Mouse (Mus musculus) T-helper 2 cell (primary cell): Measurements from ENCODE around the gene Bcl9l.

Experiments used
- in situ Hi-C: fragments of 300-600 bp; cut with MboI, MseI; formaldehyde crosslinking; loops from one replicate; pipeline ENCODE4 v1.15.1; 2025; ENCODE audit warnings: high pct_unique_total_duplicates

Bcl9l gene

DNA sequence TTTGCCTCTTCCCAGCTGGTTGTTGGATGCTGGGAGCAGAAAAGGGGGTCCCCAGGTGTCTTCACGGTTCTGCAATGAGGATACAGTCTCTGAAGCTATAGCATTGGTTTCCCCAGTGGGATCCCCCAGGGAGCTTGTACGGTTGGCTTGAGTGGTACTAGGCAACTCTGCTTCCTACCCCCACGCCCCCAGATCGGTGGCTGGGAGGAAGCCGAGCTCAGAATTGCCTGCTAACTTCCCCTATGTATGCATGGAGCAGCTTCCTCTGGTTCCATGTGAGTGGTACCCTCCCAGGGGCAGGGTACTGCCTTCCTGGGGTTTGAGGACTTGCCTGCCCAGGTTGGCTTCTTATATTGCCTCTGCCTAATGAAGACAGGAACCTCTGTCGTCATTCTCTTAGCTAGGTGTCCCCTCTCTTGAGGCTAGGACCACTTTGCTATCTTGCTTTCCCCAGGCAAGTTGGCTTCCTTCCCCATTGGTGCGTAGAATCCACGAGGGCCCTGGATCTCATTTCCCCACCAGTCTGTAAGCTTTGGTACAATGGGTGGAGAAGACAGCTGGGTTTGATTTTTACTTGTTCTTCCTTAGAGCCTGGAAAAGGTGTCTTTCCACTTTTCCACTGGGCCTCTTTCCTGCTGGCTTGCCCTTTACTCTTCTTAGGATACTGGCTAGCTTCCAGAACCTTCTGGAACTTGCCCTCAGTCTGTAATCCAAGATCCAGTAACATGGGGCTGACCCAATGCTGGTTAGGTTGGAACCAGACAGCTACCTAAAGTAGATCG, 29.5 kb downstream of the Bcl9l start:
- in situ Hi-C loops, result no loop called here

DNA sequence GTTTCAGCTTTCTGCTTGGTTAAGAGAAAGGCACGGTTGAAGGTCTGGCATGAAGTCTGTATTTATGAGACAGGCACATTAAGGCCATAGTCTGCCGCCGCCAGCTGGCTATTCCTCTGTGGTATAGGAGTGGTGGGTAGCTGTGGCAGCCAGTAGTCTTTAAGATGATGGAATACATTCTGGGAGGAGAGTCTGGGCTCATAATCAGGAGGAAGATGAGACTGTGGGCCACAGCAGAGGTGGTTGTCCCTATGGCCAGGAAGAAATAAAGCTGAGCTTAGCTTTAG, 30.0 kb downstream of the Bcl9l start:
- in situ Hi-C loops, result no loop called here

DNA sequence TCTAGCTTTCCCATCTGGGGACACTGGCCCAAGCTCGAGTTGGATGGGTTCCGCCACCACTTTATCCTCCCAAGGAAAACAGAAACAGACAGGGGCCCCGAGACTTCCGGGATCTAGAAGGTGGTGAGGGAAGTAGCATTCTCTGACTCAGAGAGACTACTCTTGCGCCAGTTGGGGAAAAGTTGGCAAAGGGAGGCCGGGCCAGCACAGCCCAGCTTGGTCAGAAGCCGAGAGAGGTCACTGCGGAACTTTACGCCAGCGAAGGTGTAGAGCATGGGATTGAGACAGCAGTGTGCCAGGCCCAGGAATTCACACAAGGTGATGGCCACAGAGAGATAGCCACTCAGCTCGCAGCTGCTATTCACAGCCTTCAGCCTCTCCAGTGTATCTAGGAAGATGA, 30.5 kb downstream of the Bcl9l start:
- in situ Hi-C loops, result no loop called here

DNA sequence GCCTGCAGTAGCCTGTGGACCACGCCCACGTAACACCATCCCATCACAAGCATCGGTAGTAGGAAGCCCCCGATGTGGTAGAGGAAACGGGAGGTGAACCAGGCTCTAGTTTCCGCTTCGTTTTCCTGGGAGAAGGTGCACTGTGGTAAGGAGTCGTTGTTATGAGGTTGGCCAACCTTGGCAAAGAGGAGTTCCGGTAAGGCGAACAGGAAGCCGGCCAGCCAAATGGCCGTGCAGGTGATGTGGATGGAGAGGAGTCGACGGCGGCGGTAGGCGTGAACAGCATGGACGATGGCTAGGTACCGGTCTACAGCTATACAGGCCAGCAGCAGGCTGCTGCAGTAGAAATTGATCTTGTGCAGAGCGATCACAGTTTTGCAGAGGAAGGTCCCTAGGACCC, 31.0 kb downstream of the Bcl9l start:
- in situ Hi-C loops, result no loop called here

DNA sequence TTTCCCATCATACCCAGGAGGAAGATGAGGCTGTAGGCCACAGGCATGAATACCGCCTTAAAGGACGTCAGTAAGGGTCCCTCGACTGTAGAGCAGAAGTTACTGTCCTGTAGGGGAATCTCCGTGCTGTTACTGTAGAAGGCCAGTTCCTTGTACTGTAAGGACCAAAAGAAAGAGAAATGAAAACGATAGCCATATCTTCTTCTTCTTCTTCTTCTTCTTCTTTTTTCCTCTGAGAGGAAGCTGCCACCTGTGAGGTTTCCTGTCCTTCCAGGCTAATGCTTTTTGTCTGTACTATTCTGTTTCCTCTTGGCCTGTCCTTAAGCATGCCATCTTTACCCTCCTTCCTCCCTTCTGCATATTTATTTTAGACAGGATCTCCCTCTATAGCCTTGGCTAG, 31.5 kb downstream of the Bcl9l start:
- in situ Hi-C loops, result no loop called here

DNA sequence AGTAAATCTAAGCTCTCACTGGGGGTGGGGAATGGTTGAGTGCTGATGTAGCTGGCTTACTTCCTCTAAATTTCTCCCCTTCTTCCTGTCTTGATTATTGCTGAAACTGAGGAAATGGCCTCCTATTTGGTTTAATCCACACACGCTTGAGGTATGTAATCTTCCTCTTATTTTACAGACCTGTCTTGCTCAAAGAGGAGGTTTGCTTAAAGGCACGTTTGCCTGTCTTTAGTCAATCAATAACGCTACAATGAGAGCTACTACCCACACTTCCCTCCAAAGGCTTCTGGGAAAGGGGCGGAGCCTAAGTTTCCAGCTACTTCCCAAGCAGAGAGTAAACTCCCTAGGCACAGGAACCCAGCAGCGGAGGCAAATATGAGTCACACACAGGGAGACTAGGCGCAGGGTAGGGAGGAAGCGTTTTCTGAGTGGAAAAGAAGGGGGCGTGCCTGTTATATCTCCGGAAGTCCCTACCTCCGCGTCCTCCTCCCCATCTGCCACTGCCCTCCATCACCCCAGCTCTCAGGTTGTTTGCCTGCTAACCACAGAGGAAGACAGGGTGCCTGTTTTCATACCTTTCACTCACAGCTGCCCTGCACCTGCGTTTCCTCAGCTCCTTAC, 32.6 kb downstream of the Bcl9l start:
- in situ Hi-C loops, result no loop called here

DNA sequence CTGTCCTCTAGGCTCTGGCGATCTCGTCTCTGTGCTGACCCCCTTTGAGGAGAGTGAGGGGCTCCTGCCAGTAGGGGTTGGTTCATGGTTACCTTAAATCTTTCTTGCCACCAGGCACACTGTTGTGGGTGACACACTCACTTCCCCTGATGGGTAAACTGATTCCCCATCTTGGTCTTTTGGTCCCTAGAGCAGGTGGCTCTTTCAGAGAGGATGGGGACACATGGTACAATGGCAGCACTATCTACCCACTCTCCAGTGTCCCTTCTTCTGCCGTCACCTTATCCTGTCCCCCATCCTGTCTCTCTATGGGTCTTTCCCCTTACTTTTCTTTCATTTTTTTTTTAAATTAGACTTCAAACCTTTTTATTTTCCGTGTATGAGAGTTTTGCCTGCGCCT, 33.3 kb downstream of the Bcl9l start:
- in situ Hi-C loops, result no loop called here

DNA sequence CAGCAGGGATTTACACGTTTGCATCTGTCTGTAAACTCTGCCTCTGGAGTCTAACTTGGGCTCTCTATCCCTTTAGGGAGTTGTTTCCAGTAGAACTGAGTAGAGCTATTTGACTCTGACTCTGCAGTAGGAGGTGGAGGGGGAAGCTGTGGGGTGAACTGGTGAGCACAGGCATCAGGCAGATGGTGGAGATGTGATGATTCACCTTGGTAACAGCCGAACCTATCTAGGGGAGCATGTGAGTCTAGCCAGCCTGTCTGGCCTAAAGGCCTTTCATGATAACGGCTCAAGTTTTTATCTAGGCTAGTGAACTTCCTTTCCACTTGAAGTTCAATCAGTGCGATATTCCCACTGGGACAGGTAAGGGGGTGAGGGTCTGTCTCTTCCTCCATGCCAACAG, 34.7 kb downstream of the Bcl9l start:
- in situ Hi-C loops, result no loop called here

DNA sequence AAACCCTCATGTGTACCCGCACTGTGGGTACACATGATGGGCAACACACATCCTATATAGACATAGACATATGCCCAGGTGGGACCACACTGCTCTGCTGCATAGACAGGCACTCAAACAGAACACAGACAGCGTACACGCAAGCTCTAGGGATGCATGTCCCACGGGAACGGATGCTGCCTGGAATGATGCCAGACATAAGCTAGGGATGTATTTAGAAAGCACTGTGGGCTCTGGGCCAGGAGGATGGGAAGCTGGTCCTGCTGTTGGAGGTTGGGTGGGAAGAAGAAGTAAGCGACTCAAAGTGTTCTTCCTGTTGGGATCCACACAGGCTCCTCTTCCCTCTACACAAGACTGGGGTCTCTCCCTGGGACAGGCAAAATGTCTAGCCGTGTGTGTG, 35.4 kb downstream of the Bcl9l start:
- in situ Hi-C loops, result no loop called here

DNA sequence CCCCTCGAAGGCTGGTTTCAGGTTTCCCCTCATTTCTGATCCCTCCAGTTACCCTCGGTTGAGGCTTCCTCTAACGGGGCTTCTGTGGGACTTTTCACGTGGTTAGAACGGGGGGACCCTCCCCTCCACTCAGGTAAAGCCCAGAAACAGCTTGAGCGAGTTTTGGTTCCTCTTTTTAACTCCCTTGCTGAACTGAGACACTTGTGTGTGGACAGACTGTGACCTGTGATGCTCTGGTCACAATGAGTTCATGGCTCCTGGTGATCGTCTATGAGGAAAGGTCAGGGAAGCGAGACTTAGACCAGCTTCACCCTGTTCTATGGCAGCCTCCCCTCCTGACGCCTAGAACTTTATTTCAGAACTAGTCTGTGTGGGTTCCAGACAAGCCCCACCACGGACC, 39.3 kb downstream of the Bcl9l start:
- in situ Hi-C loops, result no loop called here

DNA sequence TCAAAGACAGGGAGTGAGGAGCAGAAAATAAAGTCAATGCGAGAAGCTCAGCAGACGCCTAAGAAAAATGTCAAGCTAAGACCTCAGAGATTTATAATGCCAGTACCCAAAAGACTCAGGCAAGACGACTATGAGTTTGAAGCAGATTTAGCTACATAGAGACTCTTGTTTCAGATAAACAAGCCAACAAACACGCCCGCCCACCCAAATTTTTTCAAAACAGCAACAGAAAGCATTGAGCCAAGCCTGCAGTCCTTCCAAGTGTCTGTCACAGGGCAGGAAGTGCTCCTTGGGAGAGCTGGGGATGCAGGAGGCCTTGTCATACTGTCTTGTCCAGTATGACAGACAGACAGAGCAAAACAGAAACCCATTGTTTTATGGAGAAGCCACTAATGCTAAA, 41.1 kb downstream of the Bcl9l start:
- in situ Hi-C loops, result no loop called here

DNA sequence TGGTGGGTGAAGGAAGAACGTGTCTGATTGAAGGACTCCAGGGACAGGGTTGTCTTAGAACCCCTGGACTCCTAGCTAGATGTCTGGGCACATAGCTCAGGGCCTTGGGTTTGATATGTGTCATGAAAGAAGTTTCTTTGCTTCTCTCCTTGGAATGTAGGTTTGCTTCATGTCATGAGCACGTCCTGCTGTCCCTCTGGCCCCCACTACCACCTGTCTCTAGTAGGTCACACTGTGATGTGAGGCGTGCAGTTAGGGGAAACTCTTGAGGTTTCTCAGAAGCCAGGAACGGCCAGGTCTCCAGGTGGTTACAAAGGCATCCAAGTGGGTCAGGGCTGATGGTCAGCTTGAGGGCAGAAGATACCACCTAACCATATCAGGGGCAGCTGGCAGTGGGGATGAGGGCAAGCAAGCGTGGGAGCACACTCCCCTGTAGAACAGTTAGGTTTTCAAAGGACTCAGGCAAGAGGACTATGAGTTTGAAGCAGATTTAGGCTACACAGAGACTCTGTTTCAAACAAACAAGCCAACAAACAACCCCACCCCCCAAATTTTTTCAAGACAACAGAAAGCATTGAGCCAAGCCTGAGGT, 41.7 kb downstream of the Bcl9l start:
- in situ Hi-C loops, result no loop called here

DNA sequence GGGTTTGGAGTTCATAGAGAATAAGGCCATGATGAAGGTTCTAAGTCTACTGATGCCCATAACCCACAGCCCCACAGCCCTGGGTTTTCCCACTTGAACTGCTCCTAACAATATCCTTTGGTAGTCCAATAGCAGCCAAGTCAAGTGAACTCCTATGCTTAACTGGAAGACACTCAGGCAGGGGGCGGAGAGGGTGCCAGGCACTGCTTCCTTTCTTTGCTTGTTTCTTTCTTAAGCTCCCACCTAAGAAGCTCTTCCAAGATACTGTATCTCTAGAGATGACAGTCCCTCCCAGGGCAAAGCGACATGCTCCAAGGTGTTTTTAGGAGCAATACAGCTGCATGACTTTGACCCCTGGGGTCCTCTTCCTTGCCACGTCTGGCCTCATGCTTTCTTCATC, 42.4 kb downstream of the Bcl9l start:
- in situ Hi-C loops, result no loop called here

DNA sequence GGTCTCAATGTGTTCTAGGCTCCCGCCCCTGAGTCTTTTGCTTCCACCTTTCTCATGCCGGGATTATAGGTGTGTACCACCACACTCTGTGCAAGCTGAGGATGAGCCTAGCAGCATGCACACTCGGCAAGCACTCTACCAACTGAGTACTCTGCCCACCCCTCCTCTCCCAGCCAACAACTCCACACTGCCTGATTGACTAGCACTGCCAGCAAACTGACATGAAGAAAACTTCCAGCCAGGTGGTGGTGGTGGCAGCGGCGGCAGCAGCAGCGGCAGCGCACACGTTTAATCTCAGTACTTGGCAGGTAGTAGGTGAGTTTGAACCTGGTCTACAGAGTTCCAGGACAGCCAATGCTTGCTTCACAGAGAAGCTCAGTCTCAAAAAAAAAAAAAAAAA, 43.0 kb downstream of the Bcl9l start:
- in situ Hi-C loops, result no loop called here

DNA sequence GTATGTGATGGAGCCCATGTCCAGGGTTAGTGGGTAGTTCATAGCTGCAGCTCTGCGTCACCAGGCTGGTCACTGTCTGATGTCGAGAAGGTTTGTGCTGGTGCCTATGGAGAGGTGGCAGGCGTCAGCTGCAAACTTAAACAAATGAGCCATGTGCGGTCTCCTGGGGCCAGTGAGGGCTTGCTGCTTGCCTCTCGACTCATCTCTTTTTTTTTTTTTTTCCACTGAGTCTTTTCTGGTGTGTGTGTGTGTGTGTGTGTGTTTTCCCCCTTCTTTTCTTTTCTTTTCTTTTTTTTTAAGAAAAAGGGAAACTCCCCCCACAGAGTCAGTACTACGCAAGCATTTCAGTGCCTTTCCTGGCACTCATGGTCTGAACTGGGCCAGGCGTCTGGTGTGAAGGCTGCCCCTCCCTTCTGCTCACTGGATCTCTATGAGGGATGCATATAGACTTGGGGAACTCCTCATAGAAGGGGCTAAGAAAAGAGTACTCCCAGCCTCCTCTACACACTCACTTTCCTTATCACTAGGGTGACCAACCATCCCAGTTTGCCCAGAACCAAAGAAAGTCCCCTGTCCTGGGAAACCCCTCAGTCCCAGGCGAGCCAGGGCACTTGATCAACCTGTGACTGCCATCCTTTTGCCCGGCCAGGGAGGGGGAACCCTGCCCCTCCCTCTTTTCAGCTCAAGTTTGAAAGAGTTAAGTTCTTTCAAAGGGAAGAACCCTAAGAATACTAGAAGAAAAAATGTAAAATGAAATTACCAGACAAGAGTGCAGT, 43.9 kb downstream of the Bcl9l start:
- in situ Hi-C loops, result no loop called here

DNA sequence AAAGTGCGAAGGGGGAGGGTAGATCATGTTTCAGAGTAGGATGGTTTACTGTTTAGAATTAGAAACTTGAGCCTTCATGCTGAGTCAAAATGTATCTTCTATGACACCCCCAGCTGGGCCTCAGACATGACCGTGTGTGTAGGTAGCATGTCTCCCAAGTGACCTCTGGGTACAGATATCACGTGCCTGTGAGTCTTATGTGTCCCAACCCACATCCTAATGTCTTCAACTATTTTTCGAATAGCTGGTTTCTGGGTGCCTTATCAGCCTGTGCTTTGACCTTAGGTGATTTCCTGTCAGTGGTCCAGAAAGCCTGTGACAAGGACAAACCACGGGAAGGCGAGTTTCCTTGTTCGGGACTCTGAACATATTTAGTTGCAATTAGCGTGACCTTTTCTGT, 45.7 kb downstream of the Bcl9l start:
- in situ Hi-C loops, result no loop called here

DNA sequence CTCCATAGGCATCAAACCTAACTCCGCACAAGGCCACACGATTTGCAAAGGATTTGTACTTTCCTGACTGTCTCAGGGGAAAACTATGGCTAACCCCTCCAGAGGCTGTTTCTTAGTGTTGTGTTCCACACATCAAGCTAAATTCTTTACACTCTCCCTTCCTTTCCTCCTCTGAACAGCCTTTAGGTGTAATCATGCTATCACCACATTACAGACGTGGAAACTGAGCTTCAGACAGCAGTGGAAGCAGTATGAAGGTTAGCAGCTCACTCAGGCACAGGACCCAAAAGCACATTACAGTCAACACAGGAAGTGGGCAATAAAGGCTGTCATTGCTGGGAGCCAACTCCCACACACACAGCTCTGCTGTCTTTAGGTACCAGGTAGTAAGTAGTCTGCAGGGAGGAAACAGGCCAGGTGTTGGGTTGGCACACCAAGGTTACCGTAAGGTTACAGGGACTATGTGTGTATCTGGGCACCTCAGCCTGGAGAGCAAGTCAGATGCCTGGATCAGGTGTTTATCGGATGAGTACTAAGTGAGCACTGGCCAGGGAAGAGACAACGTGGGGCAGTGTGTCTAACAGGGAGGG, 50.5 kb downstream of the Bcl9l start:
- in situ Hi-C loops, result no loop called here

DNA sequence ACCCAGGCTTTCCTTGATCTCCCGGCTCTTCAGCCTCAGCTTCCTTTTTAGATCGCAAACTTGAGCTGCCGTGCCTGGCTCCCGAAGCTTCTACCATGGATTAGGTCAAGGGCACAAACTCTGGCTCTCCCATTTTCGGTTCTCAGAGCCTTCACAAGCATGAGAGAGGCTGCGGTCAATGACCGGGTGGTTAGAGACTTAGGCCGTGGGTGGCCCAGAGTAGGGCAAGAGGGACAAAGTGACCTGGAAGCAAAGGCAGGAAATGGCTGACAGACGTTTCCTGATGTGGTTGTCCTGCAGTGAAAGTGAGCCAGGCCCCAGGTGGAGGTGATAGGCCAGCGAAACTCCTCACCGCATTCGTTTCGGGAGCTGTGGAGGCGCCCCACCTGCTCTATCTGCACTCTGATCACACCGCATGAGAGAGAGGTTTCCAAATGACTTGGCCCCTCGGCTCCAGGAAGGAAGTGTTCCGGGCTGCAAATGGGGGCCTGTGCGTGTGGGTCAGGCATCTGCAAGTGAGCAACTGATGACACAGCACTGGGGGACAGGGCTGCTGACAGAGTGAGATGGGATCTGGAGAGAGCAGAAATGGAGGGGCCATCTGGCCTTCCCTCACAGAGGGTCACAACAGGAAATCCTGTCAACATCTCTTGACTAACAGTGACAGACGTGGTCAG, 55.1 kb downstream of the Bcl9l start:
- in situ Hi-C loops, result no loop called here

DNA sequence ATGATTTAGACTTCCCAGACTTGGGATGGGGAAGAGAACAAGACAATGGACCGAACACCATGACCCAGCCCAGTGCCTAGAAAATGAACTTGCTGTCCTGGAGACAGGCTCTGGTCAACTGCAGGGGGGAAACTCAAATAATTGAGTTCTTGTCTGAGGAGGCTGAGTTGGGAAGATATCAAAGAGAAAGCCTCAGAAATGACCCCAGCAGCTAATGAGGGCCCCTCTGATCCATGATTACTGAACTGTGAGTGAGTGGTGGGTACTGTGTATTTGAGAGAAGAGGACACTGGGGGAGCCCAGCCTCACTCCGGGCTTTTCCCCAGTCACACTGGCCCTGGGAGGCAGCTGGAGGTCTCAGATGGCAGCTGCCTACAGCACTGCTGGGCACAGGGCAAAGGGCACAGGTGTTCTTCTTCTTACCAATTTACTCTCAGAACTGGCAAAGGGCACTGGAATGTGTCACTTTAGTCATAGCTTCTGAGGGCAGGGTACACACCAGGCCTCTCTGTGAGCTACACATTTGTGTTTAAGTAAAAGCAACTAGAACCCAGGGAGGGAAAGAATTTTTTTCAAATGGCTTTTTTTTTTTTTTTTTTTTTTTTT, 57.3 kb downstream of the Bcl9l start:
- in situ Hi-C loops, result no loop called here

DNA sequence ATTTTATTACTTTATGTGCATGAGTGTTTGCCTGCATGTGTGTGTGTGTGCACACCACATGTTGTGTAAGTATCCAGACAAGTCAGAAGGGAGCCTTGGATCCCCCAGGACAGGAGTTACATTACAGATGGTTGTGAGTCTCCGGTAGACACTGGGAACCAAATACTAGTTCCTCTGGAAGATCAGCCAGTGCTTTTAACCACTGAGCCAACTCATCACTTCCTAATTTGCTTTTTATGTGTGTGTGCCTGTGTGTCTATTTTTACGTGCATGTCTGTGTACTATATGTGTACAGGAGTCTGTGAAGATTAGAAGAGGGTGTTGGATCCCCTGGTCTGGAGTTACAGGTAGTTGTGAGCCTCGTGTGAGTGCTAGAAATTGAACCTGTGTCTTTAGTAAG, 58.1 kb downstream of the Bcl9l start:
- in situ Hi-C loops, result no loop called here

DNA sequence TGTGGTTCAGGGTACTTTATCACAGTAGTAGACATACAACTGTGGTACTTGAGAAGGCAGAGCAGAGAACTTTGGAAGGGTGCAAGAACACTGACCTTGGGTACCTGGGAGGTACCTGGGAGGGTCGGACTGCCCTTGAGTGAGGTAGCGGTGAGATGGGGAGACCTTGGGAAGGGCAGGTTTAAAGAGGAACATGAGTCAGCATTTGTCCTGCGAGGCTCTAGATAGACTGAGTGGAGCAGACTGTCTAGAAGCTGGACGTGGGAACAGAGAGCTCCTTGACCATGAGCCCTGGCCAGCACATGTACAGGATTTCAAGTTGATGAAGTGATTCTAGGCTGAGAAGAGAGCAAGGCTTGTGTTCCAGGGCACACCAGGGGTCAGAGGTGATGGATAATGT, 59.7 kb downstream of the Bcl9l start:
- in situ Hi-C loops, result no loop called here
